Comparison of ENCODE assay signal across 8 mouse cellular contexts in the genomic region with DNA sequence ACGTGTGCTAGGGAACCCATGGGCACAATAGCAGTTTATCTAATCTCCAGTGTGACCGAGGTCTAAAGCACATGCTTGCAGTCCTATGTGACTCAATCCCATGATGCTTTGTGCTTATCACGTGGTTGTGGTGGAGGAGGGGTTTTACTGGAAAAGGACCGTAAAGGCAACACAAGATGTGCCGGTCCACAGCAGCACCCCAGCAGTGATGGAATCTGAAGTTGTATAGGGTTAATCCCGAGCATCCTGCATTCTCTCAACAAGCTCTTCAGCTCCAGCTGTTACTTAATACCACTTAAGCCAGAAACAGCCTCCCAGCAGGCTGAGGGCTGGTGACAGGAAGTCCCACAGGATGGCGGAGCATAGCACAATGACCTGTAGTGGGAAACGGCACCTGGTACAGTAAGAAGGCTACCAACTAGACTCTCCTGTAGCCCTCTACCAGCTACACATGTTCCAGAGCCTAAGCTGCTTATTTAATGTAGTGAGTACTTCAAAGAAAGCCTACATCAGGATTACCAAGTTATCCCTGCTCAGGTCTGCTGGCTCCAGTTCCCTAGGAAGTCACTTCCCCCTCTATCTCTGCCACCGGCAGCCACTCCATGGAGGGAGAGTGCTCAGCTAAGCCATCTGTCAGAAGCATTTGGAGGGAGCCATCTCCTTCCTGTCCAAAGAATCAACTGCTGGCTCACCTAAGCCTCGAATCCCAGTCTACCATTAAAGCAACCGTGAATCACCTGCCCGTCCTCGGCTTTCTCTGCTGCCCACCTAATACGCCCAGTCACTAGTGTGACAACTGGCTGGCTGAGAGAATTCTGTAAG. TPM values are rescaled to one million over a fixed set of nuclear protein-coding genes. Genes with fewer than 3 reads are reported as not detected.
DNase-seq lines count a peak whose midpoint lies in the region; ATAC-seq and TF ChIP-seq lines count a peak whose summit lies in the region.

No protein-coding gene starts in this region.

- 0 out of 2 replicates have a peak overlapping the region, but pooled peaks have one; percentile 49 for H3K27ac ChIP-seq in liver, embryonic 11.5 days (ENCODE audit: low read depth, low read length)
- no peak overlapping the region for H3K27ac ChIP-seq in liver, postnatal 0 days (ENCODE audit: low read depth)
- peak overlapping the region; percentile 81 for H3K27ac ChIP-seq in cerebellum, adult 2 months (ENCODE audit: insufficient read depth, low read length)
- H3K27ac ChIP-seq in heart, embryonic 10.5 days: peak overlapping the region; percentile 67

- TF ChIP-seq EP300 in liver, postnatal 0 days (IDR thresholded peaks at IDR 0.05; ENCODE audit: low read depth): no peak

- no peaks in the 10 kb centered on the region for H3K36me3 ChIP-seq in liver, embryonic 11.5 days (ENCODE audit: control insufficient read depth, insufficient read depth, low read length)
- H3K36me3 ChIP-seq in liver, postnatal 0 days (replicated peaks; ENCODE audit: insufficient read depth, low read length): peaks cover 5% of the 10 kb centered on the region; the same call in 1 of the 2 replicates
- 0 out of 2 replicates have a peak, but pooled peaks cover 4% of the 10 kb centered on the region for H3K36me3 ChIP-seq in heart, embryonic 10.5 days

- H3K27me3 ChIP-seq in liver, embryonic 11.5 days (replicated peaks; ENCODE audit: control insufficient read depth, insufficient read depth, low read length): no peaks in the 10 kb centered on the region
- no peaks in the 10 kb centered on the region for H3K27me3 ChIP-seq in liver, postnatal 0 days (ENCODE audit: insufficient read depth, low read length)
- no peaks in the 10 kb centered on the region for H3K27me3 ChIP-seq in cerebellum, adult 2 months (ENCODE audit: control insufficient read depth, insufficient read depth, low read length)
- H3K27me3 ChIP-seq in heart, embryonic 10.5 days (ENCODE audit: insufficient read depth, poor library complexity, severe bottlenecking): no peaks in the 10 kb centered on the region

- no peak for DNase-seq in liver, embryonic 11.5 days (ENCODE audit: low spot score)
- DNase-seq in liver, postnatal 0 days: no peak
- peak; percentile 68 to 86 for DNase-seq in cerebellum, adult 2 months
- DNase-seq in heart, embryonic 10.5 days (ENCODE audit: low spot score): peak; percentile 81
- no peak for DNase-seq in spleen, adult 12 weeks (ENCODE audit: low spot score)
- no peak for DNase-seq in testis, postnatal 10 days (ENCODE audit: low spot score)
- DNase-seq in right cerebral cortex, postnatal 4 days: no peak

- H3K4me2 ChIP-seq in liver, embryonic 11.5 days: peak overlapping the region; percentile 18
- no peak overlapping the region for H3K4me2 ChIP-seq in liver, postnatal 0 days (ENCODE audit: low read depth, low read length)

- peaks cover 25% of the 10 kb centered on the region for H3K4me1 ChIP-seq in liver, embryonic 11.5 days (replicated peaks; ENCODE audit: control insufficient read depth, insufficient read depth, low read length)
- H3K4me1 ChIP-seq in liver, postnatal 0 days (ENCODE audit: insufficient read depth): peaks cover 26% of the 10 kb centered on the region
- peaks cover 30% of the 10 kb centered on the region for H3K4me1 ChIP-seq in cerebellum, adult 2 months (ENCODE audit: control insufficient read depth, insufficient read depth, low read length)
- peaks cover 49% of the 10 kb centered on the region for H3K4me1 ChIP-seq in heart, embryonic 10.5 days

- H3K9ac ChIP-seq in liver, embryonic 11.5 days (ENCODE audit: low read depth, low read length): no peak overlapping the region
- no peak overlapping the region for H3K9ac ChIP-seq in liver, postnatal 0 days (replicated peaks)

- H3K4me3 ChIP-seq in liver, embryonic 11.5 days (ENCODE audit: low read depth, low read length): no peak overlapping the region
- H3K4me3 ChIP-seq in liver, postnatal 0 days (ENCODE audit: low read depth, low read length): no peak overlapping the region
- no peak overlapping the region for H3K4me3 ChIP-seq in cerebellum, adult 2 months (replicated peaks; ENCODE audit: insufficient read depth, low read depth, low read length)
- peak overlapping the region; percentile 22; the same call in 1 of the 2 replicates for H3K4me3 ChIP-seq in heart, embryonic 10.5 days

- ATAC-seq in liver, embryonic 11.5 days (replicated peaks; ENCODE audit: low FRiP score): 0 out of 2 replicates have a peak, but pooled peaks have one; percentile 22
- no peak for ATAC-seq in liver, postnatal 0 days
- peak; percentile 43 for ATAC-seq in megakaryocyte progenitor cell, adult 5-6 weeks (replicated peaks; ENCODE audit: poor library complexity)

- no peak for TF ChIP-seq CTCF in liver, postnatal 0 days (IDR thresholded peaks at IDR 0.05; ENCODE audit: low read depth)
- no peak for TF ChIP-seq CTCF in cerebellum, adult 2 months (IDR thresholded peaks at IDR 0.05; ENCODE audit: borderline replicate concordance, insufficient read depth, low read depth, low read length)

- no peaks in the 10 kb centered on the region for H3K9me3 ChIP-seq in liver, embryonic 11.5 days (ENCODE audit: control insufficient read depth, low read length)
- no peaks in the 10 kb centered on the region for H3K9me3 ChIP-seq in liver, postnatal 0 days (ENCODE audit: low read length)
- no peaks in the 10 kb centered on the region for H3K9me3 ChIP-seq in heart, embryonic 10.5 days

- WGBS in liver, embryonic 11.5 days: 61% methylated on average over 14 of the region's 14 CpGs
- 73% methylated on average over 14 of the region's 14 CpGs for WGBS in liver, postnatal 0 days (ENCODE audit: insufficient replicate concordance)
- 37% methylated on average over 14 of the region's 14 CpGs for WGBS in cerebellum, adult 2 months
- WGBS in heart, embryonic 10.5 days: 45% methylated on average over 14 of the region's 14 CpGs

- no peak for TF ChIP-seq POLR2A in cerebellum, adult 2 months (IDR thresholded peaks at IDR 0.05; ENCODE audit: borderline replicate concordance, insufficient read depth, low read length)

RNA-seq across cellular contexts. Expression of a gene that starts 51.3 kb away (rescaled TPM):
- 7.5 and 9.7 TPM in 2 replicates for polyA plus RNA-seq in liver, embryonic 11.5 days (2014; fragmentation: Nextera tagmentation; extraction: Ambion mirVana)
- polyA plus RNA-seq in liver, postnatal 0 days (2015; fragmentation: Nextera tagmentation; extraction: Ambion mirVana): 2.4 and 3.0 TPM in 2 replicates
- 16.3 and 17.3 TPM in 2 replicates for polyA plus RNA-seq in cerebellum, adult 2 months (2012; rRNA removed)
- 4.7 and 5.0 TPM in 2 replicates for polyA plus RNA-seq in heart, embryonic 10.5 days (2016; fragmentation: Nextera tagmentation; extraction: Ambion mirVana)
- total RNA-seq in megakaryocyte progenitor cell, adult 5-6 weeks (2015): 8.0 and 11.2 TPM in 2 replicates
- 7.1 and 7.8 TPM in 2 replicates for total RNA-seq in megakaryocyte progenitor cell, adult 5-6 weeks (2017)

Comparison
In these comparisons a context has a peak if more than half of its experiments do, and no peak if none do; other contexts are left out.
1. DNase-seq: peak in cerebellum, adult 2 months (2 of 2) and heart, embryonic 10.5 days (single experiment); none in liver, embryonic 11.5 days (single experiment), liver, postnatal 0 days (single experiment), spleen, adult 12 weeks (single experiment), testis, postnatal 10 days (single experiment) and right cerebral cortex, postnatal 4 days (single experiment).